Mouse (Mus musculus) embryonic facial prominence, embryonic 14.5 days (tissue): ENCODE data around the gene Trim63. TPM values are rescaled to one million over a fixed set of nuclear protein-coding genes. Genes with fewer than 3 reads are reported as not detected.
A peak's percentile ranks its signal among the peaks of the same experiment; 100 is the strongest.

Experiments
- ATAC-seq: fragments of 200-750 bp; cut with Nextera tagmentation; 2 replicates; pipeline ENCODE4 v1.8.0; 2017; ENCODE audit warnings: low read depth, moderate number of reproducible peaks, moderate TSS enrichment
- DNase-seq: peaks from one replicate; pipeline ENCODE4 v3.0.0-alpha.2; 2015; ENCODE audit warnings: low spot score
- H3K27ac ChIP-seq: fragments of 300-500 bp; sonication (generic); replicated peaks from 2 replicates; pipeline ENCODE4 v1.5.1; 2014; ENCODE audit warnings: low read depth, mild to moderate bottlenecking, low read length, moderate library complexity
- H3K27me3 ChIP-seq: fragments of 300-500 bp; sonication (generic); replicated peaks from 2 replicates; pipeline ENCODE4 v1.6.1; 2014; ENCODE audit warnings: low read length; ENCODE audit not compliant: control insufficient read depth, insufficient read depth
- H3K36me3 ChIP-seq: fragments of 300-500 bp; sonication (generic); 2 replicates; pipeline ENCODE4 v1.6.1; 2014; ENCODE audit warnings: low read length, mixed read lengths; ENCODE audit not compliant: control insufficient read depth, insufficient read depth
- H3K4me1 ChIP-seq: fragments of 300-500 bp; sonication (generic); 2 replicates; pipeline ENCODE4 v1.6.1; 2014; ENCODE audit warnings: antibody characterized with exemption, low read length; ENCODE audit not compliant: control insufficient read depth, insufficient read depth
- H3K4me2 ChIP-seq: fragments of 300-500 bp; sonication (generic); 2 replicates; pipeline ENCODE4 v1.6.1; 2014; ENCODE audit warnings: low read depth, mild to moderate bottlenecking, low read length, moderate library complexity, mixed read lengths
- H3K4me3 ChIP-seq: fragments of 300-500 bp; sonication (generic); 2 replicates; pipeline ENCODE4 v1.5.1; 2014; ENCODE audit warnings: low read depth, mild to moderate bottlenecking, low read length
- H3K9ac ChIP-seq: fragments of 300-500 bp; sonication (generic); 2 replicates; pipeline ENCODE4 v1.6.1; 2014; ENCODE audit warnings: low read depth, mild to moderate bottlenecking, low read length, moderate library complexity, mixed read lengths
- H3K9me3 ChIP-seq: fragments of 300-500 bp; sonication (generic); 2 replicates; pipeline ENCODE4 v1.6.1; 2016; ENCODE audit warnings: low read length; ENCODE audit not compliant: control insufficient read depth
- WGBS: fragments of 180-500 bp; shearing (Covaris S2); extraction: QIAGEN DNeasy Blood & Tissue Kit; methylation state at CpG from one replicate; pipeline ENCODE4 v1.1.7; 2014; 5-methylcytosine and 5-hydroxymethylcytosine counted together
- polyA plus RNA-seq: library from polyadenylated mRNA; unstranded; fragments of >200 nt; fragmentation: Nextera tagmentation; extraction: Ambion mirVana; gene quantifications from 2 replicates; pipeline ENCODE4 v1.2.1, GENCODE M21; 2014

Trim63 gene
- polyA plus RNA-seq, 1 experiment from 2014 or later = 2.5 TPM

- Histone ChIP-seq H3K27ac (no peak overlapping the region), H3K36me3 (no peaks in the 10 kb centered on the region), H3K9me3 (no peaks in the 10 kb centered on the region), H3K27me3 (no peaks in the 10 kb centered on the region), H3K9ac (no peak overlapping the region), H3K4me2 (no peak overlapping the region), H3K4me1 (no peaks in the 10 kb centered on the region), H3K4me3 (no peak overlapping the region)
- DNase-seq (no peak), ATAC-seq (no peak)
- 64% methylated on average over 9 of the region's 9 CpGs for WGBS
Observed at GRCm38 (mm10) chr4:134362124-134362523, 47.2 kb downstream of the Trim63 start.

- Histone ChIP-seq H3K4me1 (no peaks in the 10 kb centered on the region), H3K27me3 (no peaks in the 10 kb centered on the region), H3K4me3 (no peak overlapping the region), H3K4me2 (no peak overlapping the region; the same call in 1 of the 2 replicates), H3K36me3 (no peaks in the 10 kb centered on the region), H3K9me3 (no peaks in the 10 kb centered on the region), H3K27ac (no peak overlapping the region), H3K9ac (no peak overlapping the region)
- DNase-seq = no peak
- 18% methylated on average over 9 of the region's 9 CpGs for WGBS
- ATAC-seq = no peak
Observed at GRCm38 (mm10) chr4:134362586-134362985, 47.7 kb downstream of the Trim63 start.

GRCm38 (mm10) chr4:134365280-134365679 is 50.4 kb downstream of the Trim63 start:
- ATAC-seq (no peak), DNase-seq (peak; percentile 40)
- H3K27ac ChIP-seq = peak overlapping the region; percentile 52
- H3K4me3 ChIP-seq = no peak overlapping the region
- no peaks in the 10 kb centered on the region for H3K4me1 ChIP-seq
- WGBS = 18% methylated on average over 5 of the region's 5 CpGs
- no peak overlapping the region for H3K4me2 ChIP-seq
- H3K9ac ChIP-seq = no peak overlapping the region
- H3K9me3 ChIP-seq = no peaks in the 10 kb centered on the region
- H3K36me3 ChIP-seq = no peaks in the 10 kb centered on the region
- peaks cover 16% of the 10 kb centered on the region; the same call in 1 of the 2 replicates for H3K27me3 ChIP-seq

DNA sequence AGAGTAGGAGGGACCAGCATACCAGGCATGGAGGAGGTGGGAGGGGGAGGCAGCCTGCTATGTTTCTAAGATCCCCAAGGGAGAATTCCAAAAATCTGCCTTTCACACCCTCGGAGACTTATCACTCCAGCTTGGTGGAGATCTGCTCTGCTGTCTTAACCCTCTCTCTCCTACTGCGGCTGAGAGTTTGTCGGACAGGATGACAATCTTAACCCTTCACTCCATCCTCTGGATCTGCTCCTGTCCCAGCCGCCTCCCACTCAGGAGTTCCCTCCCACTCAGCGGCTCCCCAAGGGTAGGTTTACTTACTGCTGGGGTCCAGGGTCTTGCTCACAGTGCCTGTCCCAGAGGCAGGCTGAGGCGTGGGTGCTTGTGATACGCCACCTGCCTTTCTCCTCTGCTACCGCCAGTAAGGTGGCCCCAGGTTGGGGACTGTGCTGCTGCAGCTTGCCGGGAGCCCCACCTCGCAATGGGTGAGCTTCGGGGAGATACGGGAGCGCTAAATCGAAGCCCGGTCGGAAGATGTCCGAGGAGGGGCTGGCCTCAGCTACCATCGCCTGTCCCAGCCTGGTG is 55.8 kb downstream of the Trim63 start:
- DNase-seq (no peak), ATAC-seq (no peak)
- Histone ChIP-seq H3K4me3 (peak overlapping the region; percentile 52), H3K27ac (no peak overlapping the region), H3K4me2 (peak overlapping the region; percentile 91), H3K27me3 (peaks cover 36% of the 10 kb centered on the region), H3K36me3 (no peaks in the 10 kb centered on the region), H3K4me1 (peaks cover 12% of the 10 kb centered on the region), H3K9me3 (no peaks in the 10 kb centered on the region), H3K9ac (peak overlapping the region; percentile 50)
- under 1% methylated on average over 18 of the region's 18 CpGs for WGBS

GRCm38 (mm10) chr4:134371316-134371855 is 56.5 kb downstream of the Trim63 start:
- peak overlapping the region; percentile 52 for H3K4me3 ChIP-seq
- peak overlapping the region; percentile 50 for H3K9ac ChIP-seq
- DNase-seq = no peak
- H3K27me3 ChIP-seq = peaks cover 36% of the 10 kb centered on the region
- H3K36me3 ChIP-seq = no peaks in the 10 kb centered on the region
- no peak overlapping the region for H3K27ac ChIP-seq
- H3K4me1 ChIP-seq = peaks cover 12% of the 10 kb centered on the region
- peak overlapping the region; percentile 91 for H3K4me2 ChIP-seq
- H3K9me3 ChIP-seq = no peaks in the 10 kb centered on the region
- no peak for ATAC-seq
- 0% methylated on average over 17 of the region's 17 CpGs for WGBS

DNA sequence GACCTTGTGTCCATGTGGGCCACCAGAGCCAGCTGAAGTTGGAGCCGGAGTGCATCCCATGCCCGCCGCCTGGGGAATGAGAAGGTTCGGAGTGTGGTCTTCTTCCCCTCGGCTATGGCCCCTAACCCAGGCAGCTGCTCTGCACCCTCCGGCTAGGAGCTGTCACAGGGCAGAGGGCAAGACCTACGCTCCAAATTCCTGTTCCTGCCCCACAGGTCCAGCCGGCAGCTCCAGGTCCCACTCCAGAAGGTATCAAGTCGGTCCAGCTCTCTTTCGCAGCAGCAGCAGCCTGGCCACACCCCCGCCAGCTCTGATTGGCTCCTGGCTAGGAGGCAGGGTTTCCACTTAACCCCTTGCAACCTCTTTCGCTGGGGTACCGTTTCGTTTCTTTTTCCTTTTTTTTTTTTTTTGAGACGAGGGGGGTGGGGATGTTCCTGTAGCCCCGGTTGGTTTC is 57.4 kb downstream of the Trim63 start:
- Histone ChIP-seq H3K9me3 (no peaks in the 10 kb centered on the region), H3K9ac (peak overlapping the region; percentile 50), H3K27ac (no peak overlapping the region), H3K4me3 (peak overlapping the region; percentile 52), H3K4me2 (peak overlapping the region; percentile 91), H3K36me3 (no peaks in the 10 kb centered on the region), H3K4me1 (peaks cover 12% of the 10 kb centered on the region), H3K27me3 (peaks cover 36% of the 10 kb centered on the region)
- 1% methylated on average over 15 of the region's 16 CpGs for WGBS
- DNase-seq = peak; percentile 86
- ATAC-seq = peak; percentile 82

- Histone ChIP-seq H3K4me2 (no peak overlapping the region), H3K27ac (no peak overlapping the region)
- 83% methylated on average over 6 of the region's 8 CpGs for WGBS
Observed at GRCm38 (mm10) chr4:134373295-134373694, 58.4 kb downstream of the Trim63 start.

DNA sequence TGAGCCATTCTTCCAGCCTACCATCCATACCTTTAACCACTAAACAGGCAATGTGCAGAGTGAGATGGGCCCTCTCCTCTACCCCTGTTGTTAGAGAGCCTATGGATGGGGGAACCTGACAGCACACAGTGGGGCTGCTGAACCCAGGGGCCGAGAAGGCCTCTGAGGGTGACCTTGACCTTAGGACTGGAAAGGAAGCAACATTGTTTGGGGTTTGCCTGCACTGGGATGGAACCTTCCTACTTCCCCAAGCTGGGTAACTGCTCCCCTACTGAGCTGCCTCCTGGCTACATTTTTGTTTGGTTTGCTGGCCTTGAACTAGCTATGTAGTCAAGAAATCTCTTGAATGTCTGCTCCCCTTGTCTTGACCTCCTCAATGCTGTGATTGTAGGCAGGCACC is 59.4 kb downstream of the Trim63 start:
- H3K9ac ChIP-seq = no peak overlapping the region
- H3K4me3 ChIP-seq = no peak overlapping the region
- no peak overlapping the region for H3K27ac ChIP-seq
- H3K4me2 ChIP-seq = no peak overlapping the region
- no peaks in the 10 kb centered on the region for H3K9me3 ChIP-seq
- 38% methylated on average over 1 of the region's 1 CpGs for WGBS
- no peak for DNase-seq
- peaks cover 12% of the 10 kb centered on the region for H3K4me1 ChIP-seq
- H3K36me3 ChIP-seq = no peaks in the 10 kb centered on the region
- no peak for ATAC-seq
- H3K27me3 ChIP-seq = peaks cover 29% of the 10 kb centered on the region

More at GRCm38 (mm10) chr4:134373295-134373694, 58.4 kb downstream of the Trim63 start:
- no peaks in the 10 kb centered on the region for H3K9me3 ChIP-seq
- no peaks in the 10 kb centered on the region for H3K36me3 ChIP-seq
- H3K9ac ChIP-seq = no peak overlapping the region
- H3K4me3 ChIP-seq = no peak overlapping the region
- peaks cover 34% of the 10 kb centered on the region for H3K27me3 ChIP-seq
- peaks cover 12% of the 10 kb centered on the region for H3K4me1 ChIP-seq
- ATAC-seq (no peak), DNase-seq (no peak)
